Mouse (Mus musculus): ENCODE data around the gene Klhl15. TPM values are rescaled to one million over a fixed set of nuclear protein-coding genes. Genes with fewer than 3 reads are reported as not detected.
A peak's percentile ranks its signal among the peaks of the same experiment; 100 is the strongest.

Gene Klhl15
- 10 to 100 TPM in 1 of 3 experiments, 1 to 10 TPM in 2; 6.9 to 12.5 (median 9.7) TPM for polyA plus RNA-seq (2017; shearing (Covaris generic))

GRCm38 (mm10) chrX:94234532-94235189, at the start of gene Klhl15:
Gene Klhl15 (plus strand): TSS chrX:94234599.
- peak; percentile 84 for ATAC-seq

- ATAC-seq, result no peak
These were observed 49.2 kb upstream of the Klhl15 start for GRCm38 (mm10) chrX:94185156-94185555.

GRCm38 (mm10) chrX:94193901-94194300, 40.5 kb upstream of the Klhl15 start:
- peak; percentile 79 for ATAC-seq

GRCm38 (mm10) chrX:94197789-94198188, 36.6 kb upstream of the Klhl15 start:
- no peak for ATAC-seq

GRCm38 (mm10) chrX:94212264-94212596, 22.2 kb upstream of the Klhl15 start:
- peak; percentile 26 for ATAC-seq

GRCm38 (mm10) chrX:94212597-94213321, 21.6 kb upstream of the Klhl15 start, which contains the start of gene Eif2s3x:
Gene Eif2s3x (minus strand): TSS chrX:94212862.
- peak; percentile 82 for ATAC-seq

- ATAC-seq, result peak; percentile 33
These were observed 21.0 kb upstream of the Klhl15 start for GRCm38 (mm10) chrX:94213384-94213783.

- ATAC-seq, result no peak
These were observed 967 bp upstream of the Klhl15 start for GRCm38 (mm10) chrX:94233432-94233831.

GRCm38 (mm10) chrX:94233936-94234531, 365 bp upstream of the Klhl15 start:
- peak; percentile 22 for ATAC-seq

GRCm38 (mm10) chrX:94235190-94235555, 774 bp downstream of the Klhl15 start:
- no peak for ATAC-seq

- no peak for ATAC-seq
These were observed 1.2 kb downstream of the Klhl15 start for GRCm38 (mm10) chrX:94235601-94236000.

- peak; percentile 61 for ATAC-seq
These were observed 54.5 kb downstream of the Klhl15 start for GRCm38 (mm10) chrX:94288923-94289322.

- no peak for ATAC-seq
These were observed 68.5 kb downstream of the Klhl15 start for GRCm38 (mm10) chrX:94302928-94303327.

GRCm38 (mm10) chrX:94321036-94321902, 86.9 kb downstream of the Klhl15 start:
- no peak for ATAC-seq

Other genes with a start within 250 kb of the Klhl15 start
- gene Zfx, start 110.9 kb upstream of the Klhl15 start, polyA plus RNA-seq (2017; shearing (Covaris generic)), result 10 to 100 TPM; 28.7 to 48.4 (median 41.8) TPM
- 10 to 100 TPM; 69.5 to 76.6 (median 69.9) TPM for gene Eif2s3x, start 21.7 kb upstream of the Klhl15 start, polyA plus RNA-seq (2017; shearing (Covaris generic))
- not detected for gene Fam90a1b, start 132.2 kb downstream of the Klhl15 start, polyA plus RNA-seq (2017; shearing (Covaris generic))
- 10 to 100 TPM; 12.7 to 31.6 (median 16.1) TPM for gene Apoo, start 132.5 kb downstream of the Klhl15 start, polyA plus RNA-seq (2017; shearing (Covaris generic))